Mouse (Mus musculus): Measurements from ENCODE around the gene Bcl2l1. TPM values are rescaled to one million over a fixed set of nuclear protein-coding genes. Genes with fewer than 3 reads are reported as not detected.
A peak's percentile ranks its signal among the peaks of the same experiment; 100 is the strongest.

Gene Bcl2l1
- polyA plus RNA-seq, 1 experiment from 2014 or later: 173 TPM

DNA sequence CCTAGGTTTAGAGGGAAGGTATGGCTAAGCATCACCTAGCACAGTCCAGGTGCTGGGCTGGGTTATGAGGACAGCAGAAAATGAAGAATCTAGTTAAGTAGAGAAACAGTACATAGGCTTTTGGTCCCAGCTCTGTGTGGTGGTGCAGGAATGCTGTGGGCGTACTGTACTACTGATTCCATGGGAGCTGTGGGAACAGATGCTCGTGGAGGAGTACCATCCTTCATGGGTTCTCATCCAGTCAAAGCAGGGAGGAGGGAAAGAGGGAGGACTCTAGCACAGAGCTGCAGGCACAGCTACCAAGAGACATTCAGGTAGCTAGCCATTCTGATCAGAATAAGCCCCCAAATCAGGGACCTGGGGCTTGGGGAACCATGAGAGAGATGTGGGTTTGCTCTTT lies 55.1 kb downstream of the Bcl2l1 start:
- Histone ChIP-seq H3K9me3 (no peaks in the 10 kb centered on the region), H3K27ac (no peak overlapping the region), H3K4me2 (no peak overlapping the region), H3K4me3 (no peak overlapping the region), H3K4me1 (replicated peaks) (no peaks in the 10 kb centered on the region), H3K9ac (no peak overlapping the region), H3K27me3 (no peaks in the 10 kb centered on the region), H3K36me3 (peaks cover 26% of the 10 kb centered on the region)
- WGBS: 86% methylated on average over 2 of the region's 2 CpGs
- 0 out of 2 replicates have a peak, but pooled peaks have one; percentile 34 for ATAC-seq (ENCODE audit: low FRiP score)

DNA sequence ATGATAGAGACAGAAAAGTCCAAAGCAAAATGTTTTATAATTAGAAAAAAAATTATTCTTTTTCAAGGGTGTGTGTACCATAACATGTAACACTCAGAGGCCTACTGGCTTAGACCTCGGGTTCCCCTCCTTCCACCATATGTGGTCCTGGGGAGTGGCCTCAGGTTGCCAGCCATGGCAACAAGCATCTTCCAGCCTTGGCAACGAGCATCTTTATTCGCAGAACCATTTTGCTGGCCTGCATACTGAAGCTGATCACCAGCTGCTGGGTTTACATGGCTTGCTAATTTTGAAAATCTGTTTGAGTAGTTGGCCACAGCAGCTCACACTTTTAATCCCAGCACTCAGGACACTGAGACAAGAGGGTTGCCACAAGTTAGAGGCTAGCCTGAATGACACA lies 55.5 kb downstream of the Bcl2l1 start:
- Histone ChIP-seq H3K9me3 (no peaks in the 10 kb centered on the region), H3K4me2 (no peak overlapping the region), H3K36me3 (peaks cover 22% of the 10 kb centered on the region), H3K27me3 (no peaks in the 10 kb centered on the region), H3K9ac (no peak overlapping the region), H3K4me3 (no peak overlapping the region), H3K4me1 (replicated peaks) (no peaks in the 10 kb centered on the region), H3K27ac (no peak overlapping the region)
- ATAC-seq (ENCODE audit: low FRiP score): no peak
- 85% methylated on average over 3 of the region's 3 CpGs for WGBS

DNA sequence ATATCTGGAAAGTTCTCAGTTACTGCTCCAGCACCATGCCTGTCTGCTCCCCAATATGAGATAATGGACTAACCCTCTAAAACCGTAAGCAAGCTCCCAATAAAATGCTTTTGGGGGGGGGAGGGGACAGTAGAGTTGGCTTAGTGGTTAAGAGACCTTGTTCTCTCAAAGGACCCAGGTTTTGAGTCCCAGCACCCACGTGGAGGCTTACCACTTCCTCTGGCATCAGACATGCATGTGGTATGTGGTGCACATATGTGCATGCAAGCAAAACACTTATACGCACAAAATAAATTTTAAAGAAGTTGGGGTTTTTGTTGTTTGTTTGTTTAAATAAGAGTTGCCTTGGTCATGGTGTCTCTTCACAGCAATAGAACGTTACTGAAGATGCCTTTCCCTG lies 56.2 kb downstream of the Bcl2l1 start:
- no peak for ATAC-seq (ENCODE audit: low FRiP score)
- Histone ChIP-seq H3K36me3 (peaks cover 15% of the 10 kb centered on the region), H3K27ac (no peak overlapping the region), H3K4me2 (no peak overlapping the region), H3K9ac (no peak overlapping the region), H3K27me3 (no peaks in the 10 kb centered on the region), H3K4me3 (no peak overlapping the region), H3K9me3 (no peaks in the 10 kb centered on the region), H3K4me1 (replicated peaks) (no peaks in the 10 kb centered on the region)
- WGBS: 83% methylated on average over 4 of the region's 4 CpGs

DNA sequence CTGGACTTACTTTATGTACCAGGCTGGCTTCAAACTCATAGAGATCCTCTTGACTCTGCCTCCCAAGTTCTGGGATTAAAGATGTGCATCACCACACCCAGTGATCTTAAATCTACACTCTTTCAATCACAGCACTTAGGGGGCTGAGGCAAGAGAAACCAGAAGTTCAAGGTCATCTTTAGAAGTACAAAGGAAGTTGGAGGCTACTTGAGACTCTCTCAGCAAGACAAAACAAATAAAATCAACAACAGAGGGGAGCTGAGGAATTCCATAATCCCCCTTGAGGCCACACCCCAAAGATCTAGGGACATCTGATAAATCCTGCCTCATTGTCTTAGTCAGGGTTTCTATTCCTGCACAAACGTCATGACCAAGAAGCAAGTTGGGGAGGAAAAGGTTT lies 59.3 kb downstream of the Bcl2l1 start:
- H3K4me1 ChIP-seq (replicated peaks): no peaks in the 10 kb centered on the region
- H3K27me3 ChIP-seq: no peaks in the 10 kb centered on the region
- H3K9me3 ChIP-seq: no peaks in the 10 kb centered on the region
- no peak overlapping the region for H3K27ac ChIP-seq
- WGBS: 43% methylated on average over 1 of the region's 1 CpGs
- no peak for ATAC-seq (ENCODE audit: low FRiP score)
- no peak overlapping the region for H3K4me2 ChIP-seq
- no peaks in the 10 kb centered on the region for H3K36me3 ChIP-seq
- no peak overlapping the region for H3K4me3 ChIP-seq
- no peak overlapping the region for H3K9ac ChIP-seq

DNA sequence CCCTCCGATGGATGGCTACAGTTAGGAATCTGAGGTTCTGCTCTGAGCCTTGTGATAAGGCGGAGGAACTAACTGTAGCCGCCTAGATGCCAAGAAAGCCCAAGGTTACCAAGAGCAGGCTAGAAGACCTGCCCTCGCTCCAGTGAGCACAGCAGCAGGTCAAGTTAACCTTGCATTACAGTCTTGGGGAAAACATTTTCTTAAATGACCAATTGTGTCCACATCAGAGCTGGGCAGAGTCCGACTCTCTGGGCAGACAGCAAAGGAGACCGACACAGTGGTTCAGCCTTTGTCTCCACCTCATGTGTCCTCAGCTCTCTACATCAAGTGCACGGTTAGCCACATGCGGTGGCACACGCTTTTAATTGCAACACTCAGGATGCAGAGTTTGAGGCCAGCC lies 60.0 kb downstream of the Bcl2l1 start:
- no peak overlapping the region for H3K9ac ChIP-seq
- WGBS: 90% methylated on average over 9 of the region's 9 CpGs
- H3K4me3 ChIP-seq: no peak overlapping the region
- no peak overlapping the region for H3K27ac ChIP-seq
- H3K4me2 ChIP-seq: no peak overlapping the region
- H3K27me3 ChIP-seq: no peaks in the 10 kb centered on the region
- H3K4me1 ChIP-seq (replicated peaks): no peaks in the 10 kb centered on the region
- H3K9me3 ChIP-seq: no peaks in the 10 kb centered on the region
- no peaks in the 10 kb centered on the region for H3K36me3 ChIP-seq
- ATAC-seq (ENCODE audit: low FRiP score): no peak

DNA sequence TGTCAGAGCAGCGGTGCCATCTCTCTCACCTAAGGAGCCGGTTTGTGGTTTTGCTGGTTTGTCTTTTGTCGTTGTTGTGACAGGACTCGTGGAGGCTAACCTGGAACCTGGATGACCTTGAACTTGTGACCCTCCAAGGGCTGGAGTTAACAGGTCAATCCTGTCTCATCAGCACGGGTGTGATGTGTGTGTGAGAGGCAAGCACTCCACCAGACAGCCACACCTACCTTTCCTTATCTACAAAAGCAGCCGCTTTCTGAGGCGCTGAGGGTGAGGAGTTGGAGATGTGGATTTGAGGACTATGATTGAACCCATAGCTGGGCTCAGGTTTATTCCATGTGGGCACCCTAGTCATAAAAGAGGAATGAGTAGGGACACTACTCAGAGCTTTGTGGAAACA lies 61.9 kb downstream of the Bcl2l1 start:
- no peak for ATAC-seq (ENCODE audit: low FRiP score)
- Histone ChIP-seq H3K4me3 (no peak overlapping the region), H3K27me3 (no peaks in the 10 kb centered on the region), H3K27ac (no peak overlapping the region), H3K4me2 (no peak overlapping the region), H3K9ac (no peak overlapping the region), H3K36me3 (no peaks in the 10 kb centered on the region), H3K4me1 (replicated peaks) (peaks cover 13% of the 10 kb centered on the region), H3K9me3 (no peaks in the 10 kb centered on the region)
- 92% methylated on average over 7 of the region's 7 CpGs for WGBS

DNA sequence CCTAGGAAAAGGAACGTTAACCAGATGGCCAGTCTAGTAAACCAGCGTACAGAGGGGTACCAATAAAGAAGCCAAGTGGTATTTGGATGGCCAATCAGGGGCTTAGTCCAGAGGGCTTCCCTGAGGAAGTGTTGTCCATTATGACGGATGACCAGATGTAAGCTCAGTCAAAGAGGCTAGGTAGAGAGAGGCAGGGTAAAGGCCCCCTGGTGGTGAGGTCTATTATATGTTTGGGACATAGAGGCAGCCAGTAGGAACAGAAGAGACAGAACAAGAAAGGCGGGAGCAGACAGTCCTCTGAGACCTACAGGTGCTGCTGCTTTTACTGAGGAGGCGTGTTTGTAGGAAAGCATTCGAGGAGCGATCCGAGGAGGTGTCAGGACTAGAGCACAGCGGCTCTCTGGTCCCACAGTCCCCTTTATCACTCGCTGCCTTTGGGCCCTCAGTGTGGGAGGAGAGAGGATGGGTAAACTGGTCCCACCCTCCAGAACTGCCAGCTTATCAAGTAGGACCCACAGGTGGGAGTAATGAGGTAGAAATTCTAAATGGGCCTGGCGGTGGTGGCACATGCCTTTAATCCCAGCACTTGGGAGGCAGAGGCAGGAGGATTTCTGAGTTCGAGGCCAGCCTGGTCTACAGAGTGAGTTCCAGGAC lies 63.8 kb downstream of the Bcl2l1 start:
- ATAC-seq (ENCODE audit: low FRiP score): no peak
- Histone ChIP-seq H3K36me3 (no peaks in the 10 kb centered on the region), H3K4me1 (replicated peaks) (peaks cover 23% of the 10 kb centered on the region), H3K27me3 (no peaks in the 10 kb centered on the region), H3K9ac (no peak overlapping the region), H3K4me2 (no peak overlapping the region), H3K9me3 (no peaks in the 10 kb centered on the region), H3K4me3 (no peak overlapping the region), H3K27ac (no peak overlapping the region)
- 52% methylated on average over 12 of the region's 12 CpGs for WGBS

DNA sequence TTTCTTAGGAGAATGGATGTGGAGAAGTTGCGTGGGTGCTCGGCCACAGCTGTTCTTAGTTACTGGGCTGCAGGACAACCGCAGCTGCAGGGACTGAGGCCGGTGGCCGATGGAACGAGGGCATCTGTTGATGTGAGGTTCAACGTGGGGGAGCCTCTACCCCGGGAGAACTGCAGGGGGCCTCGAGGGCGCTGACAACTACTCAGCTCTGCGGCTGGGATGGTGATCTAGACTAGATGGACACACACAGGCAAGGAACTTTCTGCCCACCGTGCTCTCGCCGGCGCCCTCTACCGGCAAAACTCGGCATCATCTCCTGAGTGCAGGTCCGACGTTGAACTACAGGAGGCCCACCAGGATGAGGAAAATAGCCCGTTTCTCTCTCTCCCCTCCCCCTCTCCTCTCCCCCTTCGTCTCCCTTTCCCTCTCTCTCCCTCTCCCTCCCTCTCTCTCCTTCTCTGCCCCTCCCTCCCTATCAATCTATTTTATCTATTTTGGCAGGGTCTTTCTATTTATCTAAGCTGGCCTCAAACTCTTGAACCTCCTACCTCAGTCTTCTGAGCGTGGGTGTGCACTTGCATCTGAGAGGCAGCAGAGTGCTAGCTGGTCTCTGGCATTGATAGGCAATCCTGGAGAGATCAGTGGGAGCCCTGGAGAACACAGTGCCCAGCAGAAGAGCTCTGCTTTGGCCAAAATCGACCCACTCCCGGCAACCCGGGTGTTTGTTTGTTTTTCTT lies 65.0 kb downstream of the Bcl2l1 start:
- Histone ChIP-seq H3K4me3 (no peak overlapping the region), H3K36me3 (no peaks in the 10 kb centered on the region), H3K4me1 (replicated peaks) (peaks cover 23% of the 10 kb centered on the region), H3K4me2 (no peak overlapping the region), H3K27me3 (no peaks in the 10 kb centered on the region), H3K9ac (no peak overlapping the region), H3K27ac (no peak overlapping the region; the same call in 1 of the 2 replicates), H3K9me3 (no peaks in the 10 kb centered on the region)
- 0 out of 2 replicates have a peak, but pooled peaks have one; percentile 40 for ATAC-seq (ENCODE audit: low FRiP score)
- WGBS: 21% methylated on average over 25 of the region's 25 CpGs

DNA sequence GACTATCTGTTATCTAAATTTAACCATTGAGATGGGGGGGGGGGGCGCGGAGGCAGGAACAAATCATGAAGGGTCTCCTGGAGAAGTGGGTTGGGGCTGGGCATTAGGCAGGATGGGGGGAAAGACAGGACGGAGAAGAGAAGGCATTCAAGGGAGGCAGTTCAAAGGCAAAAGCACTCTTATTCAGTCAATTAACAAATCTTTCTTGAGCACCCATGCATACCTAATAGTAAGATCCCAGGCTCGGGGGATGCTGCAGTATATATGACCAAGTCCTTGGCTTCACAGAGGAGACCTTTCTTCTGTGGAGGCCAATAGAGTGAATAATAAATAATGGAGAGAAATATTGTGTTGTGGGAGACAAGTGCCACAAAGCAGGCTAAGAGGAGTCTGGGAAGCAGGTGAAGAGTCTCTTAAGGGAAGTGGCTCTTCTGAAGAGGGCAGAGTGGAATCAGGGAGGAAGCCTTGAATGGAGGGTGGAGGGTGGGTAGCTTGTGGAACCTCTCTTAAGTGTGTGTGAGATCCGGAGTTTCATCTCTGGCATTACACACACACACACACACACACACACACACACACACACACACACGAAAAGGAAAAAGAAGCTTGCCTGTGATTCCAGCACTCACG lies 66.4 kb downstream of the Bcl2l1 start:
- no peak overlapping the region; the same call in 1 of the 2 replicates for H3K27ac ChIP-seq
- ATAC-seq (ENCODE audit: low FRiP score): peak; percentile 30; the same call in 1 of the 2 replicates
- H3K9me3 ChIP-seq: no peaks in the 10 kb centered on the region
- peaks cover 23% of the 10 kb centered on the region for H3K4me1 ChIP-seq (replicated peaks)
- H3K4me2 ChIP-seq: peak overlapping the region; percentile 40
- WGBS: 29% methylated on average over 7 of the region's 7 CpGs
- no peaks in the 10 kb centered on the region for H3K36me3 ChIP-seq
- H3K27me3 ChIP-seq: no peaks in the 10 kb centered on the region
- H3K9ac ChIP-seq: peak overlapping the region; percentile 49; the same call in 1 of the 2 replicates
- no peak overlapping the region for H3K4me3 ChIP-seq

DNA sequence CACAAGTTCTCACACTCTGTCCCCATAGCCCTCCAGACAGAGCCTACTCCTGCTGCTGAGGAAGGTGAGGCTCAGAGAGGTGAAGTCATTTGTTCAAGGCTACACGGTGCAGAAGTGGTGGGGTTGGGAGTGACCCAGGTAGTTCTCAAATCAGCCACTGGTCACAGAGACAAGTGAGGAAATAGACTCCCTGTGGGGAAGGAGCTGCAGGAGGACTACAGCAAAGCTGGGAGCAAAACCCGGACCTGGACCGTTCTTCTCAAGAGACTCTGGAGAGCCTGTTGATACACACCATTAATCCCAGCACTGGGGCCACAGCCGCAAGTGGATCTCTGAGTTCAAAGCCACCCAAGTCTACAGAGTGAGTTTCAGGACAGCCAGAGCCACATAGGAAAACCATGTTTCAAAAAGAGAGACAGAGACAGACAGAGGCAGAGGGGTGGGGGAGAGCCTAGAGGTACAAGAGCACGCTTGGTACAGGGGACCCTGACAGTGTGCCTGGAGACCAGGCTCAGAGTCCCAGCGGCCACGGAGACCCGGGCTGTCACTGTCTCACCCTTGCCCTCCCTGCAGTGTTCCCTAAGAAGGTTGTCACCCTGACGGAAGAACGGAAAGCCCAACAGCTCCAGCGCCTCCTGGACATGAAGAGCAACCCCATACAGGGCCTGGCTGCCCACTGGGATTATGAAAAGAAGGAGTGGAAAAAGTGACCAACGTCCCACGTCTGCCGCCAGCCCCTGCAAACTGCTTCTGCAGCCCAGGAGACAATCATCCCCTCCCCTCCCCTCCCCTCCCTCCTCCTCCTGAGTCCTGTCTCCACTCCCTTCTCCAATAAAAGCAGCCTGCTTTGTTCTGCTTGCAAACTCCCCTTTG lies 67.1 kb downstream of the Bcl2l1 start:
- Histone ChIP-seq H3K27ac (no peak overlapping the region), H3K27me3 (no peaks in the 10 kb centered on the region), H3K4me1 (replicated peaks) (peaks cover 23% of the 10 kb centered on the region), H3K4me2 (peak overlapping the region; percentile 40), H3K9me3 (no peaks in the 10 kb centered on the region), H3K9ac (peak overlapping the region; percentile 49; the same call in 1 of the 2 replicates), H3K36me3 (no peaks in the 10 kb centered on the region), H3K4me3 (0 out of 2 replicates have a peak overlapping the region, but pooled peaks have one; percentile 7)
- WGBS: 4% methylated on average over 14 of the region's 14 CpGs
- no peak; the same call in none of the 2 replicates for ATAC-seq (ENCODE audit: low FRiP score)

DNA sequence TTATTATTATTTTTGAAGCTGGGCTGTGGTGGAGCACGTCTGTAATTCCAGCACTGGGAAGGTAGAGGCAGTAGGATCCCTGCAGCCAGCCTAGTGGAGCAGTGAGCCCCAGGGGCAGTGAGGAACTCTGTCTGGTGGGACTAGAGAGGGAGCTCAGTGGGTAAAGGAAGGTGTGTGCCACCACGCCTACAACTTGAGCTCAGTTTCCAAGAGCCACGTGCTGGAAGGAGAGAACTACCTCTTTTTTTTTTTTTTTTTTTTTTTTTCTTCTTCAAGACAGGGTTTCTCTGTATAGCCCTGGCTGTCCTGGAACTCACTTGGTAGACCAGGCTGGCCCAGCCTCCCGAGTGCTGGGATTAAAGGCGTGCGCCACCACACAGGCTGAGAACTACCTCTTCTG lies 68.2 kb downstream of the Bcl2l1 start:
- H3K9me3 ChIP-seq: no peaks in the 10 kb centered on the region
- ATAC-seq (ENCODE audit: low FRiP score): no peak
- H3K27me3 ChIP-seq: no peaks in the 10 kb centered on the region
- peaks cover 23% of the 10 kb centered on the region for H3K4me1 ChIP-seq (replicated peaks)
- H3K4me2 ChIP-seq: no peak overlapping the region
- H3K36me3 ChIP-seq: no peaks in the 10 kb centered on the region
- H3K9ac ChIP-seq: no peak overlapping the region
- H3K4me3 ChIP-seq: no peak overlapping the region
- no peak overlapping the region for H3K27ac ChIP-seq
- whole genome bisulfite sequencing: 85% methylated on average over 6 of the region's 6 CpGs

DNA sequence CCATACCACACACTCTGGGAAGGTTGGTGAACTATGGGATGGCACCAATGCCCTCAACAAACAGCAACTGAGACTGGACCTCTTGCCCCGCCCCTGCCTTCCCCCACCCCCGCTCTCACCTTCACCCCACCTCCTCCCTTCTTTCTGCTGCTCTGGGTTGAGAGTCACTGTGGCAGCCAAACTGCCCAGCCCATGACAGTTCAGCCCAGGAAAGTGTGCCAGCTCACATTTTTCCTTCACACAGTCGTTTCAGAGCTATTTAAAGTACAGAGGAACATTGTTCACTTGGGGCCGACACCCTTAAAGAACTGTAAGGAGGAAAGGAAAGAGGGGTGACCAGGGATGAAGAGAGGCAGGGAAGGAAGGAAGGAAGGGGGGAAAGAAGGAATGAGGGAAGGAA lies 73.2 kb downstream of the Bcl2l1 start:
- no peaks in the 10 kb centered on the region for H3K9me3 ChIP-seq
- peaks cover 19% of the 10 kb centered on the region for H3K27me3 ChIP-seq
- H3K4me2 ChIP-seq: no peak overlapping the region
- H3K36me3 ChIP-seq: no peaks in the 10 kb centered on the region
- 60% methylated on average over 4 of the region's 4 CpGs for WGBS
- H3K27ac ChIP-seq: no peak overlapping the region
- H3K4me3 ChIP-seq: no peak overlapping the region
- ATAC-seq (ENCODE audit: low FRiP score): no peak
- peaks cover 31% of the 10 kb centered on the region for H3K4me1 ChIP-seq (replicated peaks)
- no peak overlapping the region for H3K9ac ChIP-seq
